Mouse (Mus musculus) liver, postnatal 0 days (tissue): ENCODE data around the gene Tacr3.

Experiments
- CTCF ChIP-seq: sonication (generic); IDR thresholded peaks from 2 replicates; pipeline ENCODE4 v1.5.1; 2016; ENCODE audit warnings: antibody characterized with exemption, low read depth
- EP300 ChIP-seq: IDR thresholded peaks from 2 replicates; pipeline ENCODE4 v1.6.1; 2016; ENCODE audit warnings: antibody characterized with exemption, low read depth, mild to moderate bottlenecking

DNA sequence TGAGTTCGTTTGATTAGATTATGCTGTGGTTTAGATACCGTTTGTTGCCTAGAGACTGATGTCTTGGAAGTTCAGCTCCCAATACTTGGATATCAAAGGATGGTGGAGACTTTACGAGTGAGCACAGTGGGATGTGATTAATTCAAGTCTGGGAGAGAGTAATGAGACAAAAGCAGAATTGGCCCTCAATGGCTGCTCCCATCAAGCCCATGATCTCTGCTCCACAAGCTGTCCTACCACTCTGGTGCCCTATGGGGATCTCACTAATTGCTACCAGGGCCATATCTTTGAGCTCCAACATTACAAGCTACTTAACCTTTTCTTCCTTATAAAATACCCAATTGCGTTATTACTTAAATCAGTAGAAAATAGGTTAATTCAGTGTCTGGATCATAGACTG lies 22.5 kb downstream of the Tacr3 start:
- TF ChIP-seq CTCF (no peak), EP300 (no peak)
